Mouse (Mus musculus) embryonic facial prominence, embryonic 11.5 days (tissue): ENCODE measurements around the gene Tyw3. TPM values are rescaled to one million over a fixed set of nuclear protein-coding genes. Genes with fewer than 3 reads are reported as not detected.
"Not testable (repeated sequence)": the region's sequence is repeated elsewhere in the genome, so short reads cannot be mapped to it uniquely, and the experiment has no call there.

Experiments
- ATAC-seq: fragments of 200-750 bp; cut with Nextera tagmentation; replicated peaks from 2 replicates; pipeline ENCODE4 v1.8.0; 2017; ENCODE audit warnings: low read depth; ENCODE audit not compliant: insufficient number of reproducible peaks, low FRiP score, low TSS enrichment
- DNase-seq: peaks from one replicate; pipeline ENCODE4 v3.0.0-alpha.2; 2015; ENCODE audit warnings: low spot score
- H3K27ac ChIP-seq: fragments of 300-500 bp; sonication (generic); replicated peaks from 2 replicates; pipeline ENCODE4 v1.5.1; 2014; ENCODE audit warnings: mild to moderate bottlenecking, low read depth, low read length, control low read depth
- H3K27me3 ChIP-seq: fragments of 300-500 bp; sonication (generic); 2 replicates; pipeline ENCODE4 v1.6.1; 2014; ENCODE audit warnings: mild to moderate bottlenecking, low read length, moderate library complexity, mixed read lengths; ENCODE audit not compliant: control insufficient read depth, insufficient read depth
- H3K36me3 ChIP-seq: fragments of 300-500 bp; sonication (generic); replicated peaks from 2 replicates; pipeline ENCODE4 v1.6.1; 2014; ENCODE audit warnings: low read depth, mild to moderate bottlenecking, low read length, moderate library complexity, mixed read lengths; ENCODE audit not compliant: control insufficient read depth, insufficient read depth
- H3K4me1 ChIP-seq: fragments of 300-500 bp; sonication (generic); 2 replicates; pipeline ENCODE4 v1.6.1; 2014; ENCODE audit warnings: low read length, mixed read lengths; ENCODE audit not compliant: control insufficient read depth, insufficient read depth
- H3K4me2 ChIP-seq: fragments of 300-500 bp; sonication (generic); 2 replicates; pipeline ENCODE4 v1.6.1; 2014; ENCODE audit warnings: low read depth, mild to moderate bottlenecking, control low read depth, low read length, moderate library complexity
- H3K4me3 ChIP-seq: fragments of 300-500 bp; sonication (generic); 2 replicates; pipeline ENCODE4 v1.5.1; 2014; ENCODE audit warnings: low read depth, low read length, control low read depth
- H3K9ac ChIP-seq: fragments of 300-500 bp; sonication (generic); replicated peaks from 2 replicates; pipeline ENCODE4 v1.6.1; 2014; ENCODE audit warnings: mild to moderate bottlenecking, control low read depth, low read length
- H3K9me3 ChIP-seq: fragments of 300-500 bp; sonication (generic); replicated peaks from 2 replicates; pipeline ENCODE4 v1.6.1; 2016; ENCODE audit warnings: mild to moderate bottlenecking, low read length, inconsistent platforms, mixed read lengths; ENCODE audit not compliant: control insufficient read depth
- WGBS: fragments of 180-500 bp; shearing (Covaris S2); extraction: QIAGEN DNeasy Blood & Tissue Kit; methylation state at CpG from one replicate; pipeline ENCODE4 v1.1.7; 2014; 5-methylcytosine and 5-hydroxymethylcytosine counted together
- polyA plus RNA-seq: library from polyadenylated mRNA; unstranded; fragments of >200 nt; fragmentation: Nextera tagmentation; extraction: Ambion mirVana; gene quantifications from 2 replicates; pipeline ENCODE4 v1.2.1, GENCODE M21; 2014

The Tyw3 gene
- 23.1 and 23.4 TPM in 2 replicates for polyA plus RNA-seq

DNA sequence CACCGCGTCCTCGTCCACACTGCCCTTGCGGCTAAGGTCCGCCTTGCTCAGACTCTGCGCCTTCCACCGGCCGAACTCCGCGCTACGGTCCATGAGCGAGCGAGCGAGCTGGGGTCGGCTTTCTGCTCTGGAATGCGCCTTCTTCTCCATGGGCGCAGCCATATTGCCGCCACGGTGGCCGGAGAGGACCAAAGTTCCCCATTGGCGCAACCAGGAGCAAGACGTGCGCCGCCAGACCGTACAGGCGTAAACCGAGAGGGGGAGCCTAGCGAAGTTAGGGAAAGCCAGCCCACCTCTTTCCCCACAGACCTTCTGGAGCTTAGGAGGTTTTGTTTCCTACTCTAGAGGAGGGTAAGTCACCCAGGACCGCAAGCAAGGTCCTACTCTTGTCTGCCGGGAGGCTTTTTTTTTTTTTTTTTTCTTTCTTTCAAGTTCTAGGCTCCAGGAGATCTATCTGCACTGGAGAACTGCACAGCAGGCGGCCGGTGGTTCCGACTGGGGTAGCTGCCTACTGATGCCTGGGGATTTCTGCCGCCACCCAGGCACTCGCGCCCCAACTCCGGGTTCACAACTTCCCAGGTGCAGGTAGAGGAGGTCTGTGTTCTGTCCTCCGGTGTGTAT is at the start of gene Tyw3:
Gene Tyw3 (minus strand): TSS at position 171 of the 621 bp plus-strand sequence.
- H3K27ac ChIP-seq: peak within 1 kb of the TSS; percentile 94
- under 1% methylated on average over 38 of the region's 38 CpGs for WGBS
- no peaks in the 10 kb centered on the region for H3K4me1 ChIP-seq
- peak within 1 kb of the TSS; percentile 90 for H3K4me3 ChIP-seq
- DNase-seq (peak; percentile 98), ATAC-seq (peak; percentile 94)
- no peaks in the 10 kb centered on the region for H3K27me3 ChIP-seq
- peaks cover 6% of the 10 kb centered on the region for H3K36me3 ChIP-seq
- no peaks in the 10 kb centered on the region for H3K9me3 ChIP-seq
- H3K9ac ChIP-seq: peak within 1 kb of the TSS; percentile 97
- H3K4me2 ChIP-seq: peak within 1 kb of the TSS; percentile 68

DNA sequence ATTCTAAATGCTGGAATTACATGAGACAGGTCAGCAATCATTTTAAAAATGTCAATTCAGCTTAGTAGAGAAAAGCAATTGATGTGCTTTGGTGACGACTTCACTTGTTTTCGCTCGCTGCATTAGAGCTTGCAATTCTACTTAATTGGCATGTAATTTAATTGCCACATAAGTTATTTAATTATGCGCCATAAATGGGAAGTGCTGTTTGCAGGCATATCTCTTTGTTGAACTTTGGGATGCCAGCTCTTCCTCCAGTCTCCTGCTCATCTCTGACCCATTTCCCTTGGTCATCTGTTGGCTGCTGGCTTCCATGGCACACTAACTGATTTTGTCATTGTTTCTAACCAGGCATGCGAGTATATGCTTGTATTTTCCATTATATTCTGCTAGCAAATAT is 36.2 kb upstream of the Tyw3 start:
- H3K4me3 ChIP-seq: no peak overlapping the region
- DNase-seq (no peak), ATAC-seq (no peak)
- H3K4me2 ChIP-seq: no peak overlapping the region
- no peaks in the 10 kb centered on the region for H3K36me3 ChIP-seq
- H3K9ac ChIP-seq: no peak overlapping the region
- H3K4me1 ChIP-seq: no peaks in the 10 kb centered on the region
- no peaks in the 10 kb centered on the region for H3K27me3 ChIP-seq
- H3K27ac ChIP-seq: no peak overlapping the region
- no peaks in the 10 kb centered on the region for H3K9me3 ChIP-seq
- 83% methylated on average over 5 of the region's 5 CpGs for WGBS

DNA sequence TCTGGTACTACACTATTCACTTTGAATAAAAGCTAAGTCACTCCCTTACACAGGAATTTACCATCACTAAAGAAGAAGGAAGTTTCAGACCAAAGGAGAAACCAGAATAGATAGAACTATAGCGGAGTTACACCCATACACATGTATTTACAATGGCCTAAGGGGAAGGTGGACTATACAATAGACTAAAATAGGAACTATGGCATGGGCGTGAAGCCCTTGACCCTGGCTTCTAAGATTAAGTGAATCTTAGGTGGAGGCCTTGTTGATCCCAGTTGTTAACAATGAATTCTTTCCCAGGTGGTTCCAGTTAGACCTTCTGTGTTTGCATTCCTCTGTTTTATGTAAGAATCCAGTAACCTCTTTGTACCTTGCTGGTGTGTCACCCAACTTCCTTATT is 34.4 kb upstream of the Tyw3 start:
- H3K4me1 ChIP-seq, H3K36me3 ChIP-seq, ATAC-seq, H3K27me3 ChIP-seq, H3K27ac ChIP-seq, H3K9ac ChIP-seq, DNase-seq, H3K4me3 ChIP-seq, H3K4me2 ChIP-seq, H3K9me3 ChIP-seq: not testable (repeated sequence)
- 87% methylated on average over 2 of the region's 2 CpGs for WGBS

DNA sequence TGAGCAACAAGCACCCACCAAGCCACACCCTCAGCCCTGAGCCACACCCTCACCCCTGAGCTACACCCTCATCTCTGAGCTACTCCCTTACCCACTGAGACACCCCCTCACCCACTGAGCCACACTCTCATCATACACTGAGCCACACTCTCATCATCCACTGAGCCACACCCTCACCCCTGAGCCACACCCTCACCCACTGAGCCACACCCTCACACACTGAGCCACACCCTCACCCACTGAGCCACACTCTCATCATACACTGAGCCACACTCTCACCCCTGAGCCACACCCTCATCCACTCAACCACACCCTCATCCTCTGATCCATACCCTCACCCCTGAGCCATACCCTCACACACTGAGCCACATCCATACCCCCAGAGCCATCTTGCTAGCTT is 31.4 kb upstream of the Tyw3 start:
- DNase-seq (no peak), ATAC-seq (0 out of 2 replicates have a peak, but pooled peaks have one; percentile 79)
- Histone ChIP-seq H3K9ac (no peak overlapping the region), H3K36me3 (no peaks in the 10 kb centered on the region), H3K9me3 (no peaks in the 10 kb centered on the region), H3K4me2 (no peak overlapping the region), H3K27me3 (no peaks in the 10 kb centered on the region), H3K4me1 (no peaks in the 10 kb centered on the region), H3K4me3 (no peak overlapping the region), H3K27ac (no peak overlapping the region)

DNA sequence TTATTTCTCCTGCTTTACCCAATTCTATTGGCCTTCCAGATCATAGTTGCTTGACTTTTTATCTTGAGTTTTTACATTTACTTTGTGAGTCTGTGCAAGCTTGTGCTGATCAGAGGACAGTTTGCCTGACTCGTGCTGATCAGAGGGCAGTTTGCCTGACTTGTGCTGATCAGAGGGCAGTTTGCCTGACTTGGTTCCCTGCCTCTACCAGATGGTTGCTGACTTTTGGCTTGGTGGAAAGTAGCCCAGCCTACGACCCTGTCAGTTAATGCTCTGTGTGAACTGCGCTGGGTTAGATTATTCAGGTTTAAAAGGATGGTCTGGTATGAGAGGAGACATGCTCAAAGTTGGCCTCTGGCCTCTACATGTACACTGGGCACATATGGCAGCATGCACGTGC is 19.2 kb upstream of the Tyw3 start:
- Histone ChIP-seq H3K27ac (no peak overlapping the region), H3K4me2 (no peak overlapping the region), H3K36me3 (no peaks in the 10 kb centered on the region), H3K27me3 (no peaks in the 10 kb centered on the region), H3K4me1 (no peaks in the 10 kb centered on the region), H3K9ac (no peak overlapping the region), H3K9me3 (no peaks in the 10 kb centered on the region), H3K4me3 (no peak overlapping the region)
- ATAC-seq (no peak), DNase-seq (no peak)
- WGBS: 89% methylated on average over 4 of the region's 4 CpGs

DNA sequence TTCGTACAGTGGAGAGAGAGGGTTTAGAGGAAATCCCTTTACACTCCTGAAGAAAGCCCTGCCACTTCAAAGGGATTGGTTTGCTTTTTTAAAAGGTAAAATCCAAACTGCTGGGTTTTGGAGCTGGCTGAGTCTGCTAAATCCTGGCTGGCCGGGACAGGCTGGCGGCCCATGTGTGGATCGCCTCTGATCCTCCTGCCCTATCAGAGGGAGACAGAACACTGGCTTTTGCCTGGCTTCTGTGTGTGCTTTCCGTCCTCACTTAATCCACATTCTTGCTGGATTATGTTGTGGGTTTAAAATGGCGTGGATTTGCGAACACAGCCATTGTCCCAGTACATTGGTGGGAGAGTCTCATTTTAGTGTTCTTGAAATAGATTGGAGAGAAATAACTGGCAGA is 18.4 kb upstream of the Tyw3 start:
- 86% methylated on average over 7 of the region's 7 CpGs for WGBS
- Histone ChIP-seq H3K9ac (no peak overlapping the region), H3K9me3 (no peaks in the 10 kb centered on the region), H3K4me2 (no peak overlapping the region), H3K36me3 (no peaks in the 10 kb centered on the region), H3K27me3 (no peaks in the 10 kb centered on the region), H3K4me3 (no peak overlapping the region), H3K4me1 (no peaks in the 10 kb centered on the region), H3K27ac (no peak overlapping the region)
- DNase-seq (no peak), ATAC-seq (no peak)

DNA sequence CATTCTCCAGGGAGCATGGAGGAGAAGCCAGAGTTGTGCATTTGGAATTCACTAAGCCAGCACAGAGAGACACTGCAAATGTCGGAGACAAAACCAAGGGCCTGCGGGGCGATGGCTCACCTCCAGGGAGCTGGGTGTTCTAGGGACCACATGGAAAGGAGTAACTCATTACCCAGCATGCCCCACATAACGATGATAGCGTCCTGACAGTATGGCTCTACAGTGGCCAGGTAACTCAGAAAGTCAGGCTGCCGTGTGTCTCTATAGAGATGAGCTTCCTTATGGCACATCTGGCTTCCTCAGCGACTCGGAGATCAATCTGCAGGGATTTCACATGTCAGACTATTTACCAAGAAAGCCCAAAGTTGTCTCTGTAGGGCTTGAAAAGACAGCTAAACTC is 17.9 kb upstream of the Tyw3 start:
- ATAC-seq (no peak), DNase-seq (no peak)
- no peak overlapping the region for H3K9ac ChIP-seq
- H3K27ac ChIP-seq: no peak overlapping the region
- WGBS: 90% methylated on average over 8 of the region's 8 CpGs
- H3K4me1 ChIP-seq: no peaks in the 10 kb centered on the region
- H3K4me3 ChIP-seq: no peak overlapping the region
- H3K27me3 ChIP-seq: no peaks in the 10 kb centered on the region
- H3K9me3 ChIP-seq: no peaks in the 10 kb centered on the region
- no peak overlapping the region for H3K4me2 ChIP-seq
- H3K36me3 ChIP-seq: no peaks in the 10 kb centered on the region

DNA sequence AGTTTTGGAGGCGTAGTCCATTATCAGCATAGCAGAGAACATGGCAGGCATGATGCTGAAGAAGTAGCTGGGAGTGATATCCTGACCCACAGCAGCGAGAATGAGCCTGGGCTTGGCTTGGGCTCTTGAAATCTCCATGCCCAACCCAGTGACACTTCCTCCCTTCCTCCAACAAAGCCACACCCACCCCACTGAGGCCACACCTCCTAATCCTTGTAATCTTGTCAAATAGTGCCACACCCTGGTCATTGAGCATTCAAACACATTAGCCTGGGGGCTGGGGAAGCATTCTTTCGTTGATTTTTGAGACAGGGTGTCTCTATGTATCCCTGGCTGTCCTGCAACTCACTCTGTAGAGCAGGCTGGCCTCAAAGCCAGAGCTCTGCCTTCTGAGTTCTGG is 15.0 kb upstream of the Tyw3 start:
- Histone ChIP-seq H3K27ac (no peak overlapping the region), H3K4me2 (no peak overlapping the region), H3K27me3 (no peaks in the 10 kb centered on the region), H3K36me3 (no peaks in the 10 kb centered on the region), H3K4me3 (no peak overlapping the region), H3K4me1 (no peaks in the 10 kb centered on the region), H3K9ac (no peak overlapping the region), H3K9me3 (no peaks in the 10 kb centered on the region)
- ATAC-seq (no peak), DNase-seq (no peak)
- WGBS: 86% methylated on average over 3 of the region's 3 CpGs
